In genomic region chr14:30275572-30275971, GRCm38 (mm10) we compare ENCODE assay signal across 25 mouse cellular contexts.
"Had no signal": no experiment of that assay in that cellular context is flagged by ENCODE, and none has a peak within 500 bp of the region (broad histone marks: within the 10 kb centered on the region; RNA-seq: fewer than 3 reads in every experiment).

No protein-coding gene starts in this region.

- H3K4me3 ChIP-seq: kidney, embryonic 15.5 days; limb, embryonic 10.5 days; limb, embryonic 13.5 days; liver, embryonic 12.5 days; liver, embryonic 15.5 days; lung, embryonic 15.5 days; megakaryocyte, embryonic 14.5 days; midbrain, embryonic 10.5 days; midbrain, embryonic 13.5 days; myocyte; neural tube, embryonic 13.5 days had no signal

- DNase-seq: kidney, adult 8-10 months; kidney, postnatal 10 days; kidney, postnatal 36 days; layer of hippocampus, adult 9-11 months; liver; lung, adult 18-20 months; lung, postnatal 10 days; lung, postnatal 36 days; right cerebral cortex, postnatal 14 days; spleen, adult 18-20 months; thymus, adult 2 months; thymus, postnatal 14 days; thymus, postnatal 4 days had no signal

- H3K27ac ChIP-seq: kidney, embryonic 15.5 days; limb, embryonic 10.5 days; limb, embryonic 13.5 days; liver, embryonic 12.5 days; liver, embryonic 15.5 days; lung, embryonic 15.5 days; midbrain, embryonic 10.5 days; midbrain, embryonic 13.5 days; neural tube, embryonic 13.5 days had no signal

- ATAC-seq: liver, embryonic 12.5 days; midbrain, embryonic 13.5 days; midbrain, embryonic 16.5 days had no signal
